Mouse (Mus musculus) liver, embryonic 14.5 days (tissue): ENCODE data around the gene Ubxn6.

Experiments
- CTCF ChIP-seq: IDR thresholded peaks from 2 replicates; pipeline ENCODE4 v1.5.1; 2016; ENCODE audit warnings: antibody characterized with exemption, low read depth, control low read depth
- EP300 ChIP-seq: IDR thresholded peaks from 2 replicates; pipeline ENCODE4 v1.6.1; 2016; ENCODE audit warnings: antibody characterized with exemption, low read depth

DNA sequence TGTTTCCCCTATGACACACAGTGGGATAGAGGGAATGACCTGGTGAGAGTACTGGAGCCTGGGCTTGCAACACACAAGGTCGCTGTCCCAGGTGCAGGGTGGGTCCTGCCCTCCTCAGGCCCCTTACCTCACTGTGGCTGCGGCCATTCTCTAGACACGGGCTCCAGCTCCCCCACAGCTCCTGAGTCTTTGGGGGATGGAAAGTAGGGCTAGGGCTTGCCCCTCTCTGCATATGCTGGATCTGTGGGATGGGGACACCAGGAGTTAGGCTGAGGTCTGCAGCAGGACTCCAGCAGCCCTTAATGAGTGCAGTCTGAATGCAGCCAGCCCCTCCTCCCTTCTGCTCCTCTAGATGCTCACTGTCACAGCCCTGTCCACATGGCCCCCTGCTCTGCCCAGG is 37.9 kb upstream of the Ubxn6 start:
- TF ChIP-seq CTCF: no peak
- no peak for TF ChIP-seq EP300
